Mouse (Mus musculus): ENCODE data around the gene Shisa9.

- TF ChIP-seq POLR2A (IDR thresholded peaks at IDR 0.05; ENCODE audit: borderline replicate concordance, low read depth, low read length) (no peak), CTCF (IDR thresholded peaks at IDR 0.05; ENCODE audit: low read depth, low read length) (no peak)
Measured at GRCm38 (mm10) chr16:12095365-12095764, 111.5 kb downstream of the Shisa9 start.
